Mouse (Mus musculus) MEL (cell line): ENCODE data around the gene Calhm2. TPM values are rescaled to one million over a fixed set of nuclear protein-coding genes. Genes with fewer than 3 reads are reported as not detected.

Source experiments
- polyA plus RNA-seq, 2 experiments: library from polyadenylated mRNA; stranded (reverse) in 1 of 2; unstranded in 1 of 2; fragments of >175 nt in 1 of 2; fragments of >200 nt in 1 of 2; gene quantifications; 2 replicates each; pipeline versions ENCODE4 v1.2.1 to v1.2.4; 2012; ENCODE audit warnings: low replicate concordance in 2 of 2, low read depth in 1 of 2; ENCODE audit not compliant: insufficient read length in 2 of 2, insufficient read depth in 1 of 2, missing spikeins in 1 of 2
- total RNA-seq: library from RNA; depleted of rRNA; stranded (reverse); fragments of 300-350 nt; gene quantifications from 2 replicates; pipeline ENCODE4 v1.2.3, GENCODE M21; 2012; rRNA removed

Gene Calhm2
- total and polyA plus RNA-seq, 3 experiments: 11.1 to 11.2 TPM; not detected in 1

Other genes starting within 250 kb of the Calhm2 start
- not detected in 2 replicates for gene Ina, start 123.6 kb downstream of the Calhm2 start, total RNA-seq
- gene Ina, start 123.6 kb downstream of the Calhm2 start, polyA plus RNA-seq: not detected
- gene Nt5c2, start 123.1 kb downstream of the Calhm2 start, total RNA-seq: 64.6 and 65.0 TPM in 2 replicates
- 100 to 1,000 TPM; 147 to 455 TPM for gene Nt5c2, start 123.1 kb downstream of the Calhm2 start, polyA plus RNA-seq
- 29.0 and 31.1 TPM in 2 replicates for gene Pcgf6, start 87.4 kb downstream of the Calhm2 start, total RNA-seq
- gene Pcgf6, start 87.4 kb downstream of the Calhm2 start, polyA plus RNA-seq: 10 to 100 TPM in 1 of 2 experiments, not detected in 1; 47.5 TPM
- 25.1 and 28.3 TPM in 2 replicates for gene Taf5, start 70.5 kb downstream of the Calhm2 start, total RNA-seq
- gene Taf5, start 70.5 kb downstream of the Calhm2 start, polyA plus RNA-seq: 10 to 100 TPM; 22.8 to 74.3 TPM
- 745 and 762 TPM in 2 replicates for gene Usmg5, start 47.6 kb downstream of the Calhm2 start, total RNA-seq
- 100 to 1,000 TPM in 1 of 2 experiments, not detected in 1; 750 TPM for gene Usmg5, start 47.6 kb downstream of the Calhm2 start, polyA plus RNA-seq
- 72.0 and 81.8 TPM in 2 replicates for gene Pdcd11, start 47.5 kb downstream of the Calhm2 start, total RNA-seq
- 100 to 1,000 TPM in 1 of 2 experiments, 10 to 100 TPM in 1; 79.6 to 107 TPM for gene Pdcd11, start 47.5 kb downstream of the Calhm2 start, polyA plus RNA-seq
- not detected in 2 replicates for gene Calhm1, start 6.0 kb upstream of the Calhm2 start, total RNA-seq
- under 1 TPM in 1 of 2 experiments, not detected in 1; 0.06 TPM for gene Calhm1, start 6.0 kb upstream of the Calhm2 start, polyA plus RNA-seq
- gene Calhm3, start 19.5 kb upstream of the Calhm2 start, total RNA-seq: not detected in 2 replicates
- not detected for gene Calhm3, start 19.5 kb upstream of the Calhm2 start, polyA plus RNA-seq
- gene Neurl1a, start 40.5 kb upstream of the Calhm2 start, total RNA-seq: not detected in 2 replicates
- under 1 TPM in 1 of 2 experiments, not detected in 1; 0.03 TPM for gene Neurl1a, start 40.5 kb upstream of the Calhm2 start, polyA plus RNA-seq